Mouse (Mus musculus) thymus, adult 2 months (tissue): ENCODE measurements around the gene Dusp27.

Experiments
- CTCF ChIP-seq: fragments of 200-500 bp; IDR thresholded peaks from 2 replicates; pipeline ENCODE4 v1.5.1; 2012; ENCODE audit warnings: mild to moderate bottlenecking, control low read depth, low read length, moderate library complexity, borderline replicate concordance; ENCODE audit not compliant: control insufficient read depth, poor library complexity, insufficient read depth; ENCODE audit errors: extremely low read depth
- POLR2A ChIP-seq: fragments of 200-500 bp; IDR thresholded peaks from 2 replicates; pipeline ENCODE4 v1.6.1; 2012; ENCODE audit warnings: mild to moderate bottlenecking, low read length, control low read depth, moderate library complexity; ENCODE audit not compliant: control insufficient read depth, poor library complexity, insufficient read depth; ENCODE audit errors: extremely low read depth

DNA sequence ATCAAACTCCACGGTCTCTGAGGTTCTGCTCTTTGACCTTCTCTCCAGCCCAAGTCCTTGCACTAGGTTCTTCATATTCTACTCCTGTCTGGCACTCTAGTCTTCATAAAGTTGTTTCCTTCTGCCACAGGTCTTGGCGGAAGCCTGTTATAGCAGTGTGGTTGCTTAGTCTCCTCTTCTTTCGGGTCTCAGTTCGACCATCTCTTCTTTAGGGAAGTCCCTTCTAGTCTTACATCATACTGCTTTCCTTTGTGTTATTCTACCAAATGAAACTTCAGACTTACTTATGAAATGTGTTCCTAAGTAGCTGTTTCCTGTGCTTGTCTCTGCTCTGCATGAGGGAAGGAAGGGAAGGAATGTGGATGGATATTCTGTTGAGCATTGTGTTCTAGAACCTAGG lies 12.0 kb downstream of the Dusp27 start:
- TF ChIP-seq POLR2A = no peak
- TF ChIP-seq CTCF = no peak
